Mouse (Mus musculus): ENCODE results near the gene Ccdc40. TPM values are rescaled to one million over a fixed set of nuclear protein-coding genes. Genes with fewer than 3 reads are reported as not detected.

Ccdc40 gene
- polyA plus RNA-seq, 1 experiment from 2014 or later, result 1.8 TPM

GRCm38 (mm10) chr11:119215905-119216507 is 12.4 kb upstream of the Ccdc40 start:
- peak; percentile 31; the same call in 1 of the 2 replicates for ATAC-seq (ENCODE audit: insufficient number of reproducible peaks, insufficient read depth, low FRiP score, low read depth)
- peak overlapping the region; percentile 66 for H3K9ac ChIP-seq (ENCODE audit: low read length)
- 36% methylated on average over 9 of the region's 9 CpGs for WGBS

GRCm38 (mm10) chr11:119217861-119218260 is 10.5 kb upstream of the Ccdc40 start:
- Histone ChIP-seq H3K4me1 (ENCODE audit: control insufficient read depth in 2 of 2, insufficient read depth in 2 of 2, low read length in 2 of 2) (peaks cover 41 to 49% of the 10 kb centered on the region in 2 experiments), H3K4me3 (ENCODE audit: control insufficient read depth in 1 of 2, insufficient read depth in 1 of 2, low read depth in 1 of 2, low read length in 2 of 2) (no peak overlapping the region), H3K27me3 (ENCODE audit: control insufficient read depth, insufficient read depth, low read length) (no peaks in the 10 kb centered on the region), H3K27ac (replicated peaks in 1 of 2; ENCODE audit: control insufficient read depth in 1 of 2, insufficient read depth in 1 of 2, low read depth in 2 of 2, low read length in 2 of 2) (no peak overlapping the region), H3K4me2 (ENCODE audit: low read length) (no peak overlapping the region), H3K9ac (ENCODE audit: low read length) (no peak overlapping the region), H3K9me3 (ENCODE audit: control insufficient read depth, low read length) (no peaks in the 10 kb centered on the region), H3K36me3 (ENCODE audit: control insufficient read depth, insufficient read depth, low read length) (no peaks in the 10 kb centered on the region)
- WGBS, result 95% methylated on average over 6 of the region's 6 CpGs
- ATAC-seq (ENCODE audit: insufficient number of reproducible peaks, insufficient read depth, low FRiP score, low read depth), result no peak

More at GRCm38 (mm10) chr11:119215905-119216507, 12.4 kb upstream of the Ccdc40 start:
- no peaks in the 10 kb centered on the region for H3K36me3 ChIP-seq (ENCODE audit: control insufficient read depth, insufficient read depth, low read length)
- peak overlapping the region; percentile 74 for H3K4me2 ChIP-seq (ENCODE audit: low read length)
- peak overlapping the region; percentile 68 to 89 for H3K27ac ChIP-seq (replicated peaks in 1 of 2; ENCODE audit: control insufficient read depth in 1 of 2, insufficient read depth in 1 of 2, low read depth in 2 of 2, low read length in 2 of 2)
- peak overlapping the region in 1 of 2 experiments; percentile 32; a peak in 2 of 4 replicates for H3K4me3 ChIP-seq (ENCODE audit: control insufficient read depth in 1 of 2, insufficient read depth in 1 of 2, low read depth in 1 of 2, low read length in 2 of 2)
- peaks cover 41 to 53% of the 10 kb centered on the region in 2 experiments for H3K4me1 ChIP-seq (ENCODE audit: control insufficient read depth in 2 of 2, insufficient read depth in 2 of 2, low read length in 2 of 2)
- no peaks in the 10 kb centered on the region for H3K9me3 ChIP-seq (ENCODE audit: control insufficient read depth, low read length)
- H3K27me3 ChIP-seq (ENCODE audit: control insufficient read depth, insufficient read depth, low read length), result no peaks in the 10 kb centered on the region

- Histone ChIP-seq H3K4me2 (ENCODE audit: low read length) (peak overlapping the region; percentile 51), H3K4me1 (ENCODE audit: control insufficient read depth in 2 of 2, insufficient read depth in 2 of 2, low read length in 2 of 2) (peaks cover 27 to 30% of the 10 kb centered on the region in 2 experiments), H3K27ac (replicated peaks in 1 of 2; ENCODE audit: control insufficient read depth in 1 of 2, insufficient read depth in 1 of 2, low read depth in 2 of 2, low read length in 2 of 2) (peak overlapping the region; percentile 4 to 44; a peak in 2 of 4 replicates), H3K9ac (ENCODE audit: low read length) (peak overlapping the region; percentile 42), H3K4me3 (ENCODE audit: control insufficient read depth in 1 of 2, insufficient read depth in 1 of 2, low read depth in 1 of 2, low read length in 2 of 2) (no peak overlapping the region), H3K9me3 (ENCODE audit: control insufficient read depth, low read length) (no peaks in the 10 kb centered on the region), H3K36me3 (ENCODE audit: control insufficient read depth, insufficient read depth, low read length) (no peaks in the 10 kb centered on the region), H3K27me3 (ENCODE audit: control insufficient read depth, insufficient read depth, low read length) (no peaks in the 10 kb centered on the region)
- ATAC-seq (ENCODE audit: insufficient number of reproducible peaks, insufficient read depth, low FRiP score, low read depth), result no peak
- 18% methylated on average over 17 of the region's 17 CpGs for WGBS
These were observed 8.4 kb upstream of the Ccdc40 start for GRCm38 (mm10) chr11:119219816-119220465.

GRCm38 (mm10) chr11:119221812-119222510 is 6.4 kb upstream of the Ccdc40 start:
- WGBS, result 44% methylated on average over 10 of the region's 11 CpGs

GRCm38 (mm10) chr11:119223124-119223890 is 5.1 kb upstream of the Ccdc40 start:
- no peak for ATAC-seq (ENCODE audit: insufficient number of reproducible peaks, insufficient read depth, low FRiP score, low read depth)
- no peak overlapping the region for H3K9ac ChIP-seq (ENCODE audit: low read length)
- WGBS, result 81% methylated on average over 20 of the region's 20 CpGs
- no peak overlapping the region for H3K27ac ChIP-seq (replicated peaks in 1 of 2; ENCODE audit: control insufficient read depth in 1 of 2, insufficient read depth in 1 of 2, low read depth in 2 of 2, low read length in 2 of 2)
- no peak overlapping the region for H3K4me2 ChIP-seq (ENCODE audit: low read length)
- peaks cover 16 to 18% of the 10 kb centered on the region in 2 experiments for H3K4me1 ChIP-seq (ENCODE audit: control insufficient read depth in 2 of 2, insufficient read depth in 2 of 2, low read length in 2 of 2)
- H3K27me3 ChIP-seq (ENCODE audit: control insufficient read depth, insufficient read depth, low read length), result no peaks in the 10 kb centered on the region
- no peaks in the 10 kb centered on the region for H3K36me3 ChIP-seq (ENCODE audit: control insufficient read depth, insufficient read depth, low read length)
- H3K9me3 ChIP-seq (ENCODE audit: control insufficient read depth, low read length), result no peaks in the 10 kb centered on the region
- H3K4me3 ChIP-seq (ENCODE audit: control insufficient read depth in 1 of 2, insufficient read depth in 1 of 2, low read depth in 1 of 2, low read length in 2 of 2), result no peak overlapping the region

More at GRCm38 (mm10) chr11:119221812-119222510, 6.4 kb upstream of the Ccdc40 start:
- Histone ChIP-seq H3K27me3 (ENCODE audit: control insufficient read depth, insufficient read depth, low read length) (no peaks in the 10 kb centered on the region), H3K4me2 (ENCODE audit: low read length) (no peak overlapping the region), H3K4me1 (ENCODE audit: control insufficient read depth in 2 of 2, insufficient read depth in 2 of 2, low read length in 2 of 2) (peaks cover 12 to 14% of the 10 kb centered on the region in 2 experiments), H3K36me3 (ENCODE audit: control insufficient read depth, insufficient read depth, low read length) (no peaks in the 10 kb centered on the region), H3K9ac (ENCODE audit: low read length) (no peak overlapping the region), H3K4me3 (ENCODE audit: control insufficient read depth in 1 of 2, insufficient read depth in 1 of 2, low read depth in 1 of 2, low read length in 2 of 2) (no peak overlapping the region), H3K27ac (replicated peaks in 1 of 2; ENCODE audit: control insufficient read depth in 1 of 2, insufficient read depth in 1 of 2, low read depth in 2 of 2, low read length in 2 of 2) (no peak overlapping the region), H3K9me3 (ENCODE audit: control insufficient read depth, low read length) (no peaks in the 10 kb centered on the region)
- no peak for ATAC-seq (ENCODE audit: insufficient number of reproducible peaks, insufficient read depth, low FRiP score, low read depth)

GRCm38 (mm10) chr11:119224926-119225325 is 3.4 kb upstream of the Ccdc40 start:
- Histone ChIP-seq H3K9ac (ENCODE audit: low read length) (no peak overlapping the region), H3K27ac (replicated peaks in 1 of 2; ENCODE audit: control insufficient read depth in 1 of 2, insufficient read depth in 1 of 2, low read depth in 2 of 2, low read length in 2 of 2) (no peak overlapping the region), H3K4me2 (ENCODE audit: low read length) (no peak overlapping the region), H3K36me3 (ENCODE audit: control insufficient read depth, insufficient read depth, low read length) (no peaks in the 10 kb centered on the region), H3K27me3 (ENCODE audit: control insufficient read depth, insufficient read depth, low read length) (peaks cover 7% of the 10 kb centered on the region; the same call in 1 of the 2 replicates), H3K4me3 (ENCODE audit: control insufficient read depth in 1 of 2, insufficient read depth in 1 of 2, low read depth in 1 of 2, low read length in 2 of 2) (no peak overlapping the region), H3K9me3 (ENCODE audit: control insufficient read depth, low read length) (no peaks in the 10 kb centered on the region), H3K4me1 (ENCODE audit: control insufficient read depth in 2 of 2, insufficient read depth in 2 of 2, low read length in 2 of 2) (peaks cover 12 to 22% of the 10 kb centered on the region in 2 experiments)
- ATAC-seq (ENCODE audit: insufficient number of reproducible peaks, insufficient read depth, low FRiP score, low read depth), result no peak
- 91% methylated on average over 6 of the region's 6 CpGs for WGBS

GRCm38 (mm10) chr11:119225634-119226033 is 2.7 kb upstream of the Ccdc40 start:
- 83% methylated on average over 9 of the region's 9 CpGs for WGBS
- Histone ChIP-seq H3K9me3 (ENCODE audit: control insufficient read depth, low read length) (no peaks in the 10 kb centered on the region), H3K36me3 (ENCODE audit: control insufficient read depth, insufficient read depth, low read length) (no peaks in the 10 kb centered on the region), H3K4me3 (ENCODE audit: control insufficient read depth in 1 of 2, insufficient read depth in 1 of 2, low read depth in 1 of 2, low read length in 2 of 2) (no peak overlapping the region), H3K27ac (replicated peaks in 1 of 2; ENCODE audit: control insufficient read depth in 1 of 2, insufficient read depth in 1 of 2, low read depth in 2 of 2, low read length in 2 of 2) (no peak overlapping the region), H3K4me1 (ENCODE audit: control insufficient read depth in 2 of 2, insufficient read depth in 2 of 2, low read length in 2 of 2) (peaks cover 7 to 15% of the 10 kb centered on the region in 2 experiments), H3K9ac (ENCODE audit: low read length) (no peak overlapping the region), H3K27me3 (ENCODE audit: control insufficient read depth, insufficient read depth, low read length) (peaks cover 9% of the 10 kb centered on the region; the same call in 1 of the 2 replicates), H3K4me2 (ENCODE audit: low read length) (no peak overlapping the region)
- ATAC-seq (ENCODE audit: insufficient number of reproducible peaks, insufficient read depth, low FRiP score, low read depth), result no peak
